Mouse (Mus musculus): Measurements from ENCODE around the gene Stat5a. TPM values are rescaled to one million over a fixed set of nuclear protein-coding genes. Genes with fewer than 3 reads are reported as not detected.

Stat5a gene
- 1.7 and 1.9 TPM in 2 replicates for polyA plus RNA-seq (2016; fragmentation: Nextera tagmentation; extraction: Ambion mirVana)

- WGBS: 65% methylated on average over 9 of the region's 9 CpGs
- H3K27ac ChIP-seq: no peak within 1 kb of the TSS
- peak within 1 kb of the TSS; percentile 71 for H3K4me2 ChIP-seq (replicated peaks)
- peaks cover 6% of the 10 kb centered on the region; the same call in 1 of the 2 replicates for H3K4me1 ChIP-seq
- no peak for ATAC-seq (ENCODE audit: low FRiP score, low read depth)
- H3K9ac ChIP-seq: 0 out of 2 replicates have a peak within 1 kb of the TSS, but pooled peaks have one; percentile 29
- H3K4me3 ChIP-seq: peak within 1 kb of the TSS; percentile 42
- H3K9me3 ChIP-seq: no peaks in the 10 kb centered on the region
- H3K27me3 ChIP-seq (replicated peaks): peaks cover 47% of the 10 kb centered on the region
- H3K36me3 ChIP-seq: no peaks in the 10 kb centered on the region
Observed at GRCm38 (mm10) chr11:100858935-100859578, at the start of gene Stat5a. TSS of gene Stat5a (plus strand) at chr11:100859351.

DNA sequence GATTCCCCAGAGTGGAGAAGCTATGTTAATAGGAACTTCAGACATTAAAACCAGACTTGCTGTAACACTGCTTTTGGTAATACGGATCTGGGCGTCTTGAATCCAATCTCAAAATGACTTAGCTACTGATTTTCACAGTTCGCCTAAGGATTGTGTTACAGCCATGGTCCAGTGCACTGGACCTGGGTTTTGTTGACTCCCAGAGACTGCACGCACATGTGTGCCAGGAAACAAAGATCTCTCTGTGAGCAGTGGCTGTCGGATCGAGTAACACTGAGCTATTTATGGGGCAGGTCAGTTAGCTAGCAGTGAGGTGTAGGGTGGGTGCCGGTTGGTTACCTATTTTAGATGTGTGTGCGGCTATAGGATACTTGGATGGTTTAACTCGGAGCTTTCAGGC is 48.6 kb upstream of the Stat5a start:
- WGBS: 79% methylated on average over 9 of the region's 9 CpGs
- Histone ChIP-seq H3K9ac (no peak overlapping the region), H3K4me3 (no peak overlapping the region), H3K36me3 (no peaks in the 10 kb centered on the region), H3K9me3 (no peaks in the 10 kb centered on the region), H3K27me3 (replicated peaks) (no peaks in the 10 kb centered on the region), H3K4me1 (no peaks in the 10 kb centered on the region), H3K27ac (no peak overlapping the region), H3K4me2 (replicated peaks) (no peak overlapping the region)
- ATAC-seq (ENCODE audit: low FRiP score, low read depth): no peak

DNA sequence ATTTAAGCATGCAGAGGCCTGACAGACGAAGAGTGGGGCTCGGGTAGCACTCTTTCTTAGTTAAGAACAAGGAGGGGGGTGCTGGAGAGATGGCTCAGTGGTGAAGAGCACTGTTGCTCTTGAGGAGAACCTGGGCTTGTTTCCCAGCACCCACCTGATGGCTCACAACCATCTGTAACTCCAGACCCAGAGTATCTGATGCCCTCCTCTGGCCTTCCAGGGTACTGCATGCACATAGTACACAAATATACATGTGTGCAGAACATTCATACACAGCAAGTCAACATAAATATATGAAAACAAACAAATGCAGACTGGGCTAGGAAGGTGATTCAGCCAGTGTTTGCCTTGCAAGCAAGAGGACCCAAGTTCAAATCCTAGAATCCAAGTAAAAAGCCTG is 48.0 kb upstream of the Stat5a start:
- Histone ChIP-seq H3K27ac (no peak overlapping the region), H3K4me3 (no peak overlapping the region), H3K36me3 (no peaks in the 10 kb centered on the region), H3K9me3 (no peaks in the 10 kb centered on the region), H3K4me1 (no peaks in the 10 kb centered on the region), H3K27me3 (replicated peaks) (no peaks in the 10 kb centered on the region), H3K9ac (no peak overlapping the region), H3K4me2 (replicated peaks) (no peak overlapping the region)
- WGBS: 95% methylated on average over 2 of the region's 2 CpGs
- ATAC-seq (ENCODE audit: low FRiP score, low read depth): no peak

DNA sequence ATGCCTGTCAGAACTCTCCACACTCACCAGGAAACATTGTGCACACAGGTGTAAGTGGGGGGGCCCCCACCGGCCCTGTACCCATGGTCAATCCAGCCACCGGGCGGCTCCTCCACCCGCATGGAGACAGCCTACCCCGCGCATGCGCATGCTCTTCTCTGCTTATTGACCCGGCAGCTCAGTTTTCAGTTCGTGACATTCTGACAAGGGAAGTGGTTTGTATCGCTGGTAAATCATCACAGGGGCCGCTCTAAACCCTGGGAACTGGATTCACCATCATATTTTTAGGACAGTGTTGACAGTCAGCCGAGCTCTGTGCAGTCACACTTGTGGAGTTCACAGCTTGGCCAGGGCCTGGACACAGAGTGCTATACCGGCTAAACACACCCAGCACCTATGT is 44.7 kb upstream of the Stat5a start:
- Histone ChIP-seq H3K4me3 (no peak overlapping the region), H3K27ac (no peak overlapping the region), H3K4me2 (replicated peaks) (no peak overlapping the region), H3K36me3 (no peaks in the 10 kb centered on the region), H3K4me1 (peaks cover 3% of the 10 kb centered on the region), H3K9me3 (no peaks in the 10 kb centered on the region), H3K9ac (no peak overlapping the region), H3K27me3 (replicated peaks) (no peaks in the 10 kb centered on the region)
- ATAC-seq (ENCODE audit: low FRiP score, low read depth): no peak
- WGBS: 75% methylated on average over 13 of the region's 13 CpGs

GRCm38 (mm10) chr11:100816342-100816741 is 42.8 kb upstream of the Stat5a start:
- Histone ChIP-seq H3K4me2 (replicated peaks) (no peak overlapping the region), H3K9me3 (no peaks in the 10 kb centered on the region), H3K4me1 (peaks cover 3% of the 10 kb centered on the region), H3K36me3 (no peaks in the 10 kb centered on the region), H3K4me3 (no peak overlapping the region), H3K27ac (no peak overlapping the region), H3K9ac (no peak overlapping the region), H3K27me3 (replicated peaks) (no peaks in the 10 kb centered on the region)
- no peak for ATAC-seq (ENCODE audit: low FRiP score, low read depth)
- WGBS: 84% methylated on average over 3 of the region's 3 CpGs

DNA sequence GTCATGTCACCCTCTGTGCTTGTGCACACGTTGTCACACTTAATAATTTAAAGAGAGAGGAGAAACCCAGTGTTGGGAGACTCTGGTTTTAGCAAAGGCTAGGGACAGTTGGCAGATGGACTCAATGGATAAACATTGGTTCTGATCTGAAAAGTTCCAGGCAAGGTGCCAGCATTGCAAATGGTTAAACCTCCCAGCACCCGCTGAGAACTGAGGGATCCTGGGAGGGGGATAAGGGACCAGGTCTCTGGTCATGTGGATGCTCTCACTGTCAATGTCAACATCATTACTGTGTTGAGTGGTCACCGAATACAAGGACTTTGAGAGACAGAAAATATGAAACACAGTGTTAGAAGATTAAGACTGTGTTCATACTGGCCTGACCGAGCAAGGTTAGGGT is 42.4 kb upstream of the Stat5a start:
- Histone ChIP-seq H3K4me2 (replicated peaks) (no peak overlapping the region), H3K9ac (no peak overlapping the region), H3K4me1 (peaks cover 3% of the 10 kb centered on the region), H3K36me3 (no peaks in the 10 kb centered on the region), H3K27ac (no peak overlapping the region), H3K27me3 (replicated peaks) (no peaks in the 10 kb centered on the region), H3K4me3 (no peak overlapping the region), H3K9me3 (no peaks in the 10 kb centered on the region)
- WGBS: 81% methylated on average over 4 of the region's 4 CpGs
- ATAC-seq (ENCODE audit: low FRiP score, low read depth): no peak

DNA sequence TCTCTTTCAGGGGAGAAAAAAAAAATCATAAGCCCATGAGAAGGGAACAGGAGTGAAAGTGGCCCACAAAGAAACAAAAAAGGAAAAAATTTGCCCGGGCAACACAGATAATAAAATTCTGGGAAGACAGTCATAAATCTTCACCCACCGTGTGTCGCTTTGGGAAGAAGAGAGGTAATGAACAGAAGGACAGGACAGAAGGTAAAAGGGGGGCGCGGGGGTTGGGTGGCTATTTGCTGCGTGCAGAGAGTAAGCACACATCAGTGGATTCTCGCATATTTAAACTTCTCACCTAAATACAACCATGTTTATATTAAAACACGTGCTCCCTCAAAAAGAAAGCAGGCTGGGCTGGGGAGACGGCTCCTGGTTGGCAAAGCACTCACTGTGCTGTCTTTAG is 41.8 kb upstream of the Stat5a start:
- 53% methylated on average over 9 of the region's 9 CpGs for WGBS
- no peak overlapping the region for H3K27ac ChIP-seq

GRCm38 (mm10) chr11:100818359-100819012 is 40.7 kb upstream of the Stat5a start:
- WGBS: 88% methylated on average over 15 of the region's 15 CpGs
- Histone ChIP-seq H3K4me2 (replicated peaks) (no peak overlapping the region), H3K27me3 (replicated peaks) (no peaks in the 10 kb centered on the region), H3K9ac (no peak overlapping the region), H3K4me3 (no peak overlapping the region), H3K36me3 (no peaks in the 10 kb centered on the region), H3K27ac (no peak overlapping the region), H3K9me3 (no peaks in the 10 kb centered on the region), H3K4me1 (peaks cover 3% of the 10 kb centered on the region)
- ATAC-seq (ENCODE audit: low FRiP score, low read depth): no peak

More for the DNA sequence above, 41.8 kb upstream of the Stat5a start:
- ATAC-seq (ENCODE audit: low FRiP score, low read depth): no peak
- Histone ChIP-seq H3K36me3 (no peaks in the 10 kb centered on the region), H3K4me3 (no peak overlapping the region), H3K4me2 (replicated peaks) (no peak overlapping the region), H3K27me3 (replicated peaks) (no peaks in the 10 kb centered on the region), H3K9me3 (no peaks in the 10 kb centered on the region), H3K4me1 (peaks cover 3% of the 10 kb centered on the region), H3K9ac (no peak overlapping the region)

DNA sequence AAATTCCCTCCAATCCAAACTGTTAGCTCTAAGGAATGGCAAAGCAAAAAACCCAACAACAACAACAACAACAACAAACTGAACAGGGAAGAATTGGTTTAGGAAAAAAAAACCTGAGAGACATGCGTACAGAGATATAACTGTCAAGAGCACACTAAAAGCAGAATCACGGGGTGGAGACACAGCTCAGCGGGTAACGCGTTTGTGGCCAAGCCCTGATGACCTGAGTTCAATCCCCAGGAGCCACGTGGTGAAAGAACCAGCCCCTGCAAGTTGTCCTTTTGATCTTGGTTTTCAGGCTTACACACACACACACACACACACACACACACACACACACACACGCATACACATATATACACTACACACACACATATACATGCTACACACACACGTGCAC is 40.1 kb upstream of the Stat5a start:
- 49% methylated on average over 8 of the region's 8 CpGs for WGBS
- Histone ChIP-seq H3K4me2 (replicated peaks) (no peak overlapping the region), H3K4me3 (no peak overlapping the region), H3K4me1 (peaks cover 3% of the 10 kb centered on the region), H3K9ac (no peak overlapping the region), H3K36me3 (no peaks in the 10 kb centered on the region), H3K9me3 (no peaks in the 10 kb centered on the region), H3K27me3 (replicated peaks) (no peaks in the 10 kb centered on the region), H3K27ac (no peak overlapping the region)
- no peak for ATAC-seq (ENCODE audit: low FRiP score, low read depth)

DNA sequence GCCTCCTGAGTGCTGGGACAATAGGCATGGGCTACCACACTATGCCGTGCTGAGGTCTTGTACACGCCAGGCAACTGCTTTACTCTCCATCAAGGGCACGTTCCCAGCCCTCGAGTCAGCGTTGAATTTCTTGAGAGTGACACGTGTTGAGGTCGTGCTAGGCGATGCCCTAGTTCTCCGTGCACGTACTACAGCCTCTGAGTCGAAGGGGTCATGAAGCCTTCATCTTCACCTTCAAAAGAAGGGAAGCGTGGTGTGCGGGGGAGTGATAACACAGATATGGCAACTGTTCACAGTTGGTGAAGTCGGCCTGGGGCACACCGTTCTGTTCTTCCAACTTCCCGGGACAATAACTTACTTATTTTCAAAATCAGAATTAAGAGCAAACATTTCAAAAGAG is 39.5 kb upstream of the Stat5a start:
- Histone ChIP-seq H3K9me3 (no peaks in the 10 kb centered on the region), H3K36me3 (no peaks in the 10 kb centered on the region), H3K4me2 (replicated peaks) (no peak overlapping the region), H3K4me3 (no peak overlapping the region), H3K4me1 (peaks cover 3% of the 10 kb centered on the region), H3K27me3 (replicated peaks) (no peaks in the 10 kb centered on the region), H3K27ac (no peak overlapping the region), H3K9ac (no peak overlapping the region)
- whole genome bisulfite sequencing: 89% methylated on average over 16 of the region's 16 CpGs
- ATAC-seq (ENCODE audit: low FRiP score, low read depth): no peak

DNA sequence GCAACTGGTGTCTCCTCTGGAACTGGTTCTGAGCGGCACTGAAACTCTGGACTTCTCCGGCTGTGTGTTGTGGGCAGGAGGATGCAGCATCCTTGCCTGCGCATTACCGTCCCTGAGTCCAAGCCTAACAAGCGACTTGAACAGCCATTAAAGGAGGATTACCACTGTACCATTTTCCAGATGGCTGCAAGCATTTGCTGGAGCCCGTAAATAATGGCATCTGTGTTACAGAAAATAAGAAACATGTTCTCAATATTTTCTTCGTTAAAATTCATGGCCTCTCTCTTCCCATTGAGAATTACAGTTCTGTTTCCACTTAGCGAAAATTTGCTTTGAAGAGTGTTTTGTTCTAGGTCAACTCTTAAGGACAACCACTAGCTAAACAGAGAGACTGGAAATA is 39.1 kb upstream of the Stat5a start:
- no peaks in the 10 kb centered on the region for H3K9me3 ChIP-seq
- peaks cover 3% of the 10 kb centered on the region for H3K4me1 ChIP-seq
- H3K27ac ChIP-seq: no peak overlapping the region
- WGBS: 89% methylated on average over 8 of the region's 8 CpGs
- H3K4me3 ChIP-seq: no peak overlapping the region
- ATAC-seq (ENCODE audit: low FRiP score, low read depth): no peak
- no peaks in the 10 kb centered on the region for H3K36me3 ChIP-seq
- H3K9ac ChIP-seq: no peak overlapping the region
- no peak overlapping the region for H3K4me2 ChIP-seq (replicated peaks)
- H3K27me3 ChIP-seq (replicated peaks): no peaks in the 10 kb centered on the region

GRCm38 (mm10) chr11:100821605-100822220 is 37.4 kb upstream of the Stat5a start:
- Histone ChIP-seq H3K4me1 (peaks cover 3% of the 10 kb centered on the region), H3K9ac (no peak overlapping the region), H3K27me3 (replicated peaks) (no peaks in the 10 kb centered on the region), H3K27ac (no peak overlapping the region), H3K9me3 (no peaks in the 10 kb centered on the region), H3K36me3 (no peaks in the 10 kb centered on the region), H3K4me3 (no peak overlapping the region), H3K4me2 (replicated peaks) (no peak overlapping the region)
- ATAC-seq (ENCODE audit: low FRiP score, low read depth): no peak
- WGBS: 89% methylated on average over 13 of the region's 13 CpGs

Data from neural tube, embryonic 12.5 days (tissue).